Mouse (Mus musculus): ENCODE measurements around the gene Nedd8. TPM values are rescaled to one million over a fixed set of nuclear protein-coding genes. Genes with fewer than 3 reads are reported as not detected.

Gene Nedd8
- 239 TPM for polyA plus RNA-seq (2017; shearing (Covaris generic))

DNA sequence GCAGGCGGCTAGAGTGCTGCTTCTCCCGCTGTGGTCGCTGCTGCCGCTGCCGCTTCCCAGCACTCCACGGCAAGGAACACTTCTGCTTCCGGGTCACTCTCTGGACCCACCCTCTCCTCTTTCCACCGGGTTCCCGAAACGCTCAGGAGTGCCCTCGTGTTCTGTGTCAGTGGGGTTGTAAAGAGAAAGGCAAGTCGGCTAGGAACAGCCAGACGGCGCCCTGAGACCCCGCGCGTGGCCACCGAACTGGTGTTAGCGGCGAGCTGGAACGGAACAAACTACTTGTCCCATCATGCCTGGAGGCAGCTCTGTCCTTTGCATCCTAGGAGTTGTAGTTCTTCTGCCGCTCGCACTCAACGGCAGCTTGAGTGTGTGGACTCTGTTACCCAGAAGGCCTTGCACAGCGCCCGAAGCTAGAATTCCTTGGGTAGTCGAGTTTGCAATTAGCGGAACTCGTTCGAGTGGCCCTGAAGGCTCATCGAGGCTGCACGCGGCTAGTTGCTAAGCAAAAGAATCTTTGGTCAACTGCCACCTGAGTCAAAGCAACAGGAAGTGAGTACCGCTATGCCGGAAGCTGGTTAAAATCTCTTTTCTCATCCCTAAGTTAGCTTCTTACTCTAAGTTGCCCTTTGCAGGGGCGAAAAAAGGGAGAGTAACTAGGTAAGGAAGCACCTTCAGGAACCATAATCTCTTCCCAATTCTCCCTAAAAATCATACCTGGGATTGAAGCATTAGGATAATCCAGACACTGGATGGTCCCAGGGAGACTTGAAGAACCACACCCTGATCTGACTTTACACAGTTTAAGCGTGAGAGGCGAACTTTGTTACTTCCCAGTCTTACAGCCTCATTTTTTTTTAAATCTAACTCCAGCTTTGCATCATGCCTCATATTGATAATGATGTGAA, at the start of gene Nedd8, which contains the start of gene Gmpr2:
Nedd8 (minus strand) TSS at position 292 of the 908 bp plus-strand sequence.
Gmpr2 (plus strand) TSS at position 109 of the 908 bp plus-strand sequence.

DNA sequence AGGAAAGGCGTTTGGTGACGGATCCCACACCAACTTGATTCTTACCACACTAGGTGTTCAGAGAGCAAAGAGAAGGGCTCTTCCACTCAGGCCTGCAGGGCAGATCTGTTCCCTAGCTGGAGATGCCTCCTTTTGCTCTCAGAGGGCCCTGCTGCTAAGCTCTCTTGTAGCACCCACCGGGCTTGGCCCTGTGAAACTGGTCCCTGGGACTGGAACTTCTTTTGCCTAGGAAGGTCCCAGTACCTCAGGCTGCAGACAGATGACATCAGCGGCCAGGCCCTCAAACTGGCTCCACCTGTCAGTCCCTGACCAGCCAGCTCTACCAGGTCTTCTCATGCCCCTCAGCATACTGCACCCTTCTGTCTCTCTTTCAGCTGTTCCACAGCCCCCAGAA, 41.8 kb upstream of the Nedd8 start, which contains the start of gene Tgm1:
Tgm1 (minus strand) TSS at position 198 of the 394 bp plus-strand sequence.

DNA sequence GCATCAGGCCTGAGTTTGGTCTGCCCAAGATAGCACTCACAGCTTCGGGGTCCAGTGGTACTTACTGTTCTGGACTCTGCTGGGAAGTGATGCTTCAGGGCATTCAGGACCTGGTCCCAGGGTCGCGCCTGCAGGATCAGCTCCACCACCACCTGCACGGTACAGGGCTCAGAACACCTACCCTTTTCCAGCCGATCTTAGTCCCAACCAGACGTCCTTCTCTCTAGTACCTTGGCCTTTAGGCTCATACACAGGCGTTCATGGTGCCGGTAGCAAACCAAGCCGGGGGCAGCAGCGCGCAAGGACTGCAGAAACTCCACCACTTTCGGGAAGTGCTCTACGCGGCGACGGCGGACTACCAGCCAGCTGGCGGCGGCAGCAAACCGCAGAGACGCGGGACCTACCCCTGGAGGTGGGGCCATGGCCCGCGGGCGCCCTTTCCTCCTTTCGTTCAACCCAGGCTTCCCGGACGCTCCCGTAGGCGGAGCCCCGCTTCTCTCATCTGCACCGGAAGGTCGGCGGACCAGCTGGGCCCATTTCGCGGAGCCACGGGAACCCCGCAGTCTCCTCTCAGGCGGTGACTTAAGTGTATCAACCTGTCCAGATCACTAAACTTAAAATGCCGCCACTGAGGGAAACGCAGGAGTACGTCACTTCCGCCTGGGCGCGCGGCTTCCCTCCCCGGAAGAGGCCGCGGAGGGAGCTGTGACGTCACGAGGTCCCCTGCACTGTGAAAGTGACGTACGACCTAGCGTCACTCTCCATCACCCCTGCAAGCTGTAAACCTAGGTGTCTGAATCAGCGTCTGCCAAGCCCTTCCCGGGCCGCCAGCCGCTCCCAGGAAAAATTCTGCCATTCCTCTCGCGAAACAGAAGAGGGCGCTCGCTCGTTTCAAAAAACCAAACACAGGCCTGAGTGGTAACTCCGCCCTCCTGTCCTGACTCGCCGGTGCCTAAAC, 9.5 kb upstream of the Nedd8 start, which contains the start of gene Tinf2:
Tinf2 (minus strand) TSS at position 661 of the 958 bp plus-strand sequence.

DNA sequence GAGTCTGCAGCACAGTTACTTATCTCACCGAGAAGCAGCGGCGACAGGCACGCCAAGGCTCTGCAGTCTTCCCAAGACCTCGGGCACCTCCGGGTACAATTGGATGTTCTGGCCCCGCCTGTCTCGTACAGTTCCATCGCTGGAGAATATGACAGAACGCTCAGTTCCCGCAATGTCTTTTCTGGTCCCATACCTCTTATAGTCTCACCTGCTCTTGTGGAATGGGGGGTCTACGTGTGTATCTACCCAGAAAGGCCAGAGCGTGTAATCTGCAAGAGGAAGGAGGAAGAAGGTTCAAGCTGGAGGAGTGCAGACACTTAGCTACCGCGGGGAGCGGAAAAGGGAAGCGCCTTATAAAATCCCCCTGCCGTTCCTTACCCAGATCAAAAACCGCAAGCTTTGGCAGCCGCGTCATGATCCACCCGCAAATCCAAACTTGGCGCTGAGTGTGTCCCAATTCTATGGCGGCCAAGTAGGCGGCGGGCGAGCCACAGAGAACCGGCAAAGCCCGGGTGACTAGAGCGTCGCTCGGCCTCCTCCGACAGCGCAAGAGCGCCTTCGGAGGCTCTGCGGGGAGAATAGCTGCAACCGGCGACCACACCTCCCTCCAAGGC, 11.9 kb downstream of the Nedd8 start, which contains the start of gene Mdp1:
Mdp1 (minus strand) TSS at position 549 of the 614 bp plus-strand sequence.

DNA sequence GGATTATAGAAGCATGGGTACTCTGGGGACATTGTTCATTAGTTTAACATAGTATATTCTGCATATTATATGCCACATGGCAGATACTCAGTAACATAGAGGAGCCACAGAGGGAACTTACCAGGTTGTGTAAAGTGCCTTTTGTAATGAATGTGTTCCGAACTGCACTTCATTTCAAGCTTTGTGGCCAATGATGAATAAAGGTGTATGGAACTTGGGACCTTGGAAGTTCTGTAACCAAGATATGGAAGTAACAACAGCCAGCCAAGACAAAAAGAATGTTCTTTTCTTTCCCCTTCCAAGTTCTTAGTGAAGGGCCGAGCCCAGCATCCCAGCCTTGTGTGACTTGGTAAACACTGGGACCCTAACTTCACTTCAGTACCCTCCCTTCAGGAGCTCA, 22.0 kb downstream of the Nedd8 start, which contains the start of gene Tssk4:
Tssk4 (plus strand) TSS at position 301 of the 400 bp plus-strand sequence.

DNA sequence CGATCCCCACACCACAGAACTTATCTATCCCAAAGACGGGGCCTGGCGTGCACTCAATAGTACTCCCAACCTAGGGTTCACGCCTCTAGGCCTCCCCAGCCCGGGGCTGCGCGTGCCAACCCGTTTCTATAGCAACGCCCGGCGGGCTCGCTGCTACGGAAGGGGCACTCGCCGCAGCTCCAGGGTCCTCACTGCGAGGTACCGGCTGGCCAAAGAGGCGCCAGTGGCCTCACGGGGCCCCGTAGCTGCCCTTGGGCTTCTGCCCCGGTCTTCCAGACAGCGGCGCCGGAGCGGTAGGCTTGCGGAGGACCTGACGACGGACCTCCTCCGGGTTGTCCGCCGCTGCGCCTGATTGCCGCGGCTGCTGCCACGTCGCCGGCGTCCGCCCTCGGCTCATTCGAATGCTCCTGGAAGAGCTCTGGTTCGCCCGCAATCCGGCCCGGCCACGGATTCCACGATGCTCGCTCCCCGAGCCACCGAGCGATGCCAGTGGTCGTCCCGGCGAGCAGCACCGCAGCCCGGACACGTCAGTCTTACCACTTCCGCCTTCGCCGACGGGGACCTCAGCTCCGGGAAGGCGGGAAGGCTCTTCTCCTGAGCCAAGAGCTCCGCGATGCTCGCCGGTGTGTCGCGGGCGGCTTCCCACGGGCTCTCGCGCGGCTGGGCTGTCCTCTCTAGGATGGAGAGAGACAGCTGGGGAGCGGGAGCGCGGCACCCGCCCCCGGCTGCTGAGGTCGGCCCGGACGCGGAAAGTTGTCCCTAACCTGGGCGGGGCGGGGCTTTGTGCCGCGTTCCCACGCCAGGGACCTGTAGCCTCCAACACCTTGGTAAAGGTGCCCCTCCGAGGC, 28.6 kb downstream of the Nedd8 start, which contains the start of gene Tm9sf1:
Tm9sf1 (minus strand) TSS at position 747 of the 848 bp plus-strand sequence.

DNA sequence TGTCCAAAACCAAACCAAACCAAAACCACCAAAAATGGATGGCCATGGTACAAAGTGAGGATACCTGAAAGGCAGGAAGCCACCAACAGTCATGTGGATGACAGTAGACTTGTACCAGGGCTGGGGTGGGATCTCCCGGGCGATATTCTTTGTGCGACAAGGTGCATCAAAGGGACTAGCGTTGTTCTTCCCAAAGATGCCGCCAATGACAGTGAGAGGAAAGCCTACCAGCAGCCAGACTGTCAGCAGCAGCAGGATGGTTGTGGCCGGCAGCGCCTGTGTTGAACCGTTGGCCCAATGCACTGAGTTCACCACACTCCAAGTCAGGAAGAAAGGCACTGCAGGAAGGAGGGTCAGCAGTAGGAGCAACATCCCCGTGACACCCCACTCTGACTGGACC, 34.1 kb downstream of the Nedd8 start, which contains the start of gene Gm49378:
Gm49378 (minus strand) TSS at position 101 of the 400 bp plus-strand sequence.

DNA sequence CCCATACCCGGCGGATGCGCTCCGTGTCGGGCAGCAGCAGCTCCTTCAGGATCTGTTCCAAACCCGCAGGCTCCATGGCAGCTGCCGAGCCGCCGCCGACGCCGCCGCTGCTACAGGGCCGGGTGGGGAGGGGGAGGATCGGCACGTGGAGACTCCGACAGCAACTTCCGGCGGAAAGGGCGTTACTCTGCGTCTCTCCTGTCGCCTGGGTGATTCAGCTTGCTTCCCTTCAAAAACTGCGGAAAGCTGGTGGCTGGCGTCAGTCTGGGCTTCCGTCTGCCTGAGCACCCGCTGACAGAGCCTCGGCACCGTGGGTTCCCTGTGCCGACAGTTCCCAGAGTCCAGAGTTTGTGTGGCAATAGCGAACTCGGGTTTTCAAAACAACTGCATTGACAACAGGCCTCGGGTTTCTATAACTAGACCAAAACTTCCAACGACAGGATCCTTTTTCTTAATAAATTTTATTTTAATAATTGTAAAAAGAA, 36.4 kb downstream of the Nedd8 start, which contains the start of gene Ipo4:
Ipo4 (minus strand) TSS at position 435 of the 485 bp plus-strand sequence.

DNA sequence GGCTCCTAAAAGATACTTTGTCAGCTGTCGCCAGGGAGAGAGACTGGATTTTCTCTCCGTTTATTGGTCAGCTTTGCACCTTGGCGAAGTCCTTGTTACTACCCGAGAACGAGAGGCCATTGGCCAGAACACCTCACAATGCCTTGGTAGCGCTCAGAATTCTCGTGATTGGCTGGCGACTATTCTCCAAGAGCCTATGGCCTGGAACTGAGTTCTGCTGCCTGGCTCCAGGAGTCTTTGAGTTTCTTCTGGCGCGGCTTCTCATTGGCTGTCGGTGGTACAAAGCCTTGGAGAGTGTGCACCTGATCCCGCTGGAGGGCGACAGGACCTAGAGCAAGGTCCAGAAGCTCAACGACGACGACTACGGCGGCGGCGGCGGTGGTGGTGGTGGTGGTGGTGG, 54.1 kb downstream of the Nedd8 start, which contains the start of gene Rec8:
Rec8 (plus strand) TSS at position 216 of the 400 bp plus-strand sequence.

Other genes with a start within 250 kb of the Nedd8 start
- 28.5 TPM for gene Dhrs4, start 193.4 kb downstream of the Nedd8 start, polyA plus RNA-seq (2017; shearing (Covaris generic))
- gene Carmil3, start 181.5 kb downstream of the Nedd8 start, polyA plus RNA-seq (2017; shearing (Covaris generic)), result not detected
- 0.40 TPM for gene Cpne6, start 161.7 kb downstream of the Nedd8 start, polyA plus RNA-seq (2017; shearing (Covaris generic))
- 0.23 TPM for gene Nrl, start 147.1 kb downstream of the Nedd8 start, polyA plus RNA-seq (2017; shearing (Covaris generic))
- 7.2 TPM for gene Pck2, start 131.9 kb downstream of the Nedd8 start, polyA plus RNA-seq (2017; shearing (Covaris generic))
- 110 TPM for gene Dcaf11, start 112.1 kb downstream of the Nedd8 start, polyA plus RNA-seq (2017; shearing (Covaris generic))
- 4.5 TPM for gene A730061H03Rik, start 111.7 kb downstream of the Nedd8 start, polyA plus RNA-seq (2017; shearing (Covaris generic))
- not detected for gene Fitm1, start 96.5 kb downstream of the Nedd8 start, polyA plus RNA-seq (2017; shearing (Covaris generic))
- 748 TPM for gene Psme1, start 94.0 kb downstream of the Nedd8 start, polyA plus RNA-seq (2017; shearing (Covaris generic))
- 15.3 TPM for gene Emc9, start 86.8 kb downstream of the Nedd8 start, polyA plus RNA-seq (2017; shearing (Covaris generic))
- gene Psme2, start 81.0 kb downstream of the Nedd8 start, polyA plus RNA-seq (2017; shearing (Covaris generic)), result 573 TPM
- gene Rnf31, start 80.4 kb downstream of the Nedd8 start, polyA plus RNA-seq (2017; shearing (Covaris generic)), result 49.5 TPM
- 49.4 TPM for gene Irf9, start 68.6 kb downstream of the Nedd8 start, polyA plus RNA-seq (2017; shearing (Covaris generic))
- 0.50 TPM for gene Rec8, start 54.1 kb downstream of the Nedd8 start, polyA plus RNA-seq (2017; shearing (Covaris generic))
- 49.8 TPM for gene Ipo4, start 36.2 kb downstream of the Nedd8 start, polyA plus RNA-seq (2017; shearing (Covaris generic))
- gene Gm49378, start 34.2 kb downstream of the Nedd8 start, polyA plus RNA-seq (2017; shearing (Covaris generic)), result 2.1 TPM
- 74.7 TPM for gene Tm9sf1, start 28.3 kb downstream of the Nedd8 start, polyA plus RNA-seq (2017; shearing (Covaris generic))
- gene Tssk4, start 21.9 kb downstream of the Nedd8 start, polyA plus RNA-seq (2017; shearing (Covaris generic)), result 0.51 TPM
- 44.7 TPM for gene Mdp1, start 11.6 kb downstream of the Nedd8 start, polyA plus RNA-seq (2017; shearing (Covaris generic))
- 33.1 TPM for gene Gmpr2, start 183 bp downstream of the Nedd8 start, polyA plus RNA-seq (2017; shearing (Covaris generic))
- gene Tinf2, start 9.7 kb upstream of the Nedd8 start, polyA plus RNA-seq (2017; shearing (Covaris generic)), result 189 TPM
- not detected for gene Tgm1, start 41.8 kb upstream of the Nedd8 start, polyA plus RNA-seq (2017; shearing (Covaris generic))
- 85.5 TPM for gene Rabggta, start 50.1 kb upstream of the Nedd8 start, polyA plus RNA-seq (2017; shearing (Covaris generic))
- gene Dhrs1, start 73.6 kb upstream of the Nedd8 start, polyA plus RNA-seq (2017; shearing (Covaris generic)), result 23.0 TPM
- 49.5 TPM for gene Nop9, start 73.6 kb upstream of the Nedd8 start, polyA plus RNA-seq (2017; shearing (Covaris generic))
- not detected for gene Cideb, start 86.3 kb upstream of the Nedd8 start, polyA plus RNA-seq (2017; shearing (Covaris generic))
- 0.21 TPM for gene Ltb4r2, start 89.3 kb upstream of the Nedd8 start, polyA plus RNA-seq (2017; shearing (Covaris generic))
- gene Ltb4r1, start 93.8 kb upstream of the Nedd8 start, polyA plus RNA-seq (2017; shearing (Covaris generic)), result not detected
- not detected for gene Adcy4, start 112.0 kb upstream of the Nedd8 start, polyA plus RNA-seq (2017; shearing (Covaris generic))
- gene Ripk3, start 116.7 kb upstream of the Nedd8 start, polyA plus RNA-seq (2017; shearing (Covaris generic)), result 74.2 TPM
- gene Nfatc4, start 151.0 kb upstream of the Nedd8 start, polyA plus RNA-seq (2017; shearing (Covaris generic)), result 0.37 TPM
- 0.21 TPM for gene Nynrin, start 181.9 kb upstream of the Nedd8 start, polyA plus RNA-seq (2017; shearing (Covaris generic))
- gene Cbln3, start 212.3 kb upstream of the Nedd8 start, polyA plus RNA-seq (2017; shearing (Covaris generic)), result 0.18 TPM
- 104 TPM for gene Khnyn, start 212.8 kb upstream of the Nedd8 start, polyA plus RNA-seq (2017; shearing (Covaris generic))
- 35.6 TPM for gene Sdr39u1, start 228.2 kb upstream of the Nedd8 start, polyA plus RNA-seq (2017; shearing (Covaris generic))